Mouse (Mus musculus): Measurements from ENCODE around the gene Rundc3b. TPM values are rescaled to one million over a fixed set of nuclear protein-coding genes. Genes with fewer than 3 reads are reported as not detected.

The Rundc3b gene
- 0.20 and 0.28 TPM in 2 replicates for polyA plus RNA-seq (2015; fragmentation: Nextera tagmentation; extraction: Ambion mirVana)

GRCm38 (mm10) chr5:8622596-8623231, at the start of gene Rundc3b:
Gene Rundc3b (minus strand): TSS chr5:8622952.

GRCm38 (mm10) chr5:8659911-8660737, 37.4 kb upstream of the Rundc3b start, which contains the start of gene Abcb1a:
Gene Abcb1a (plus strand): TSS chr5:8660077.

Other genes starting within 250 kb of the Rundc3b start
- 35.5 and 40.2 TPM in 2 replicates for gene Dbf4, start 200.2 kb downstream of the Rundc3b start, polyA plus RNA-seq (2015; fragmentation: Nextera tagmentation; extraction: Ambion mirVana)
- gene Slc25a40, start 200.1 kb downstream of the Rundc3b start, polyA plus RNA-seq (2015; fragmentation: Nextera tagmentation; extraction: Ambion mirVana), result 9.0 and 10.5 TPM in 2 replicates
- 0.95 and 1.1 TPM in 2 replicates for gene Abcb1a, start 37.1 kb upstream of the Rundc3b start, polyA plus RNA-seq (2015; fragmentation: Nextera tagmentation; extraction: Ambion mirVana)
- 3.4 and 3.5 TPM in 2 replicates for gene Abcb1b, start 175.2 kb upstream of the Rundc3b start, polyA plus RNA-seq (2015; fragmentation: Nextera tagmentation; extraction: Ambion mirVana)